Mouse (Mus musculus): ENCODE data around the gene Lpp. TPM values are rescaled to one million over a fixed set of nuclear protein-coding genes. Genes with fewer than 3 reads are reported as not detected.
A peak's percentile ranks its signal among the peaks of the same experiment; 100 is the strongest.

Lpp gene
- polyA plus RNA-seq, 1 experiment from 2014 or later = 25.9 TPM

DNA sequence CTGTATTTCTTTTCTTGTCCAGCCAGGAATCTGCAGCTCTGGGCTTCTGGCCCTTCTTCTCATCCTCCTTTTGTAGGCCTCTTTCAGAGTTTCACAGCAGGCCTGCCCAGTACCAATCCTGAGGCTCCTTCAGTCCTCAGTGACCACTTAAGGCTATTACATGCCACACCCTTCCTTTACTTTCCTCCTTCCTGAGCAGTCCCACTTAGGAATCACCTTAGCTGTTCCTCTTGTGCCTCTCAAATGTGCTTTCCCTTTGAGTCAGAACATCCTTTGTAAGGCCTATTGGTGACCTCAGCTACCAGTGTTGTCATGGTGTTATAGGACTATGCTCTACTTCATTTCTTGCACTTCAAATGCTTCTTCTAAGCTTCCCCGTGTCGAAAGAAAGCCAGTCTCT, 342.4 kb downstream of the Lpp start:
- H3K4me3 ChIP-seq = no peak overlapping the region
- 87% methylated on average over 2 of the region's 2 CpGs for WGBS
- ATAC-seq (ENCODE audit: low FRiP score) = no peak

DNA sequence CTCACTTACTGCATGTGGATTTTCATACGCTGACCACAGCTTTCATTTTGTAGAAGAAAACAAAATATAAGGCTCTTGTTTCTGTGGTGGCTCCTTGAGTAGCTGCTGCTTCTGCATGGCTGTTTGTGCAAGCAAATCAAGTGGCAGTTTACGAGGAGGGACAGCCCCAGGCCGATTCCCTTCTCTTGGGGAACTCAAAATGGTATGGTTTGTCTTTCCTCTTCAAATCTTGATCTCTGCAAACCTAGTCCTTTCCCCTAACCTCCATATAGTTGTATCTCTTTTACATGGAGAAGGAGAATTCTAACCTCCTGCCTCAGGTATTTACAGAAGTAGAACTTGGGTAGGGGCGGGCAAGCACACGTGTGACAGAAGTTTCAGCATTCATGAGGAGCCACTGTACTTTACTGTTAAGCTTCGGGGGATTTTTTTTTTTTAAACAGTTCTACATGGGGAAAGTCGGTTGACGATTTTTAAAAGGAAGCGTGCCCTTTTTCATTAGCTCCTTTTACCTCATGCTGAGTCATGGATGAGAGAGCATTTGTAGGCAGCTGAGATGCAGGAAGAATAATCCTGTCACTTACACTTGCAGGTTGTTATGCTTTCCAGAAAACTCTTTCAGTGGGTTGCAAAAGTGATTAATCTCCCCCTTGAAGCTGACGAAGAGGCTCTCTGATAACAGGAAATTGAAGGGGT, 344.2 kb downstream of the Lpp start:
- no peak for ATAC-seq (ENCODE audit: low FRiP score)

More for the DNA sequence above, 342.4 kb downstream of the Lpp start:
- H3K4me2 ChIP-seq (replicated peaks) = no peak overlapping the region
- H3K27me3 ChIP-seq = no peaks in the 10 kb centered on the region
- no peaks in the 10 kb centered on the region for H3K36me3 ChIP-seq
- H3K9me3 ChIP-seq (replicated peaks) = no peaks in the 10 kb centered on the region
- H3K27ac ChIP-seq = no peak overlapping the region
- no peak overlapping the region for H3K9ac ChIP-seq
- peaks cover 6% of the 10 kb centered on the region; the same call in 1 of the 2 replicates for H3K4me1 ChIP-seq

DNA sequence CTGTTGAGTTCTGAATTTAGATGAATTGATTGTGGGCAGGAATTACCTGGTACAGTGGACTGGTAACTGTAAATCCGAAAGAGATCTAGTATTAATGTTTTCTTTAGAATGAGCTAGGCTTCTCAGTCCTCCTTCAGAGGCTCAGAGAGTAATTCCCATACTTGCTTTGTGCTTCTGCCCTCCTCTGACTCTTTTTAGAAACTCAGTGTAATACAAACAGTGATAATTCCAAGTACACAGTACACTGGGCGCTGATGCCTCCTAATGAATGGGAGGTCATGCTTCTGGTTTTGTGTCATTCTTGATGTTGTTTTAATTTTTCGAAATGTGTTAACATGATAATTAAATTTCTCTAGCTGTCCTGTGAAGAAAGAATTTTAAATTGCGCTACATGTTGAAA, 347.4 kb downstream of the Lpp start:
- no peak overlapping the region for H3K9ac ChIP-seq
- H3K9me3 ChIP-seq (replicated peaks) = no peaks in the 10 kb centered on the region
- H3K36me3 ChIP-seq = no peaks in the 10 kb centered on the region
- no peak overlapping the region for H3K27ac ChIP-seq
- no peak for ATAC-seq (ENCODE audit: low FRiP score)
- H3K4me3 ChIP-seq = no peak overlapping the region
- H3K4me2 ChIP-seq (replicated peaks) = no peak overlapping the region
- H3K27me3 ChIP-seq = no peaks in the 10 kb centered on the region
- 91% methylated on average over 4 of the region's 4 CpGs for WGBS
- H3K4me1 ChIP-seq = peaks cover 6% of the 10 kb centered on the region; the same call in 1 of the 2 replicates

More for the DNA sequence above, 344.2 kb downstream of the Lpp start:
- no peak overlapping the region for H3K27ac ChIP-seq
- no peaks in the 10 kb centered on the region for H3K9me3 ChIP-seq (replicated peaks)
- H3K9ac ChIP-seq = no peak overlapping the region
- H3K4me2 ChIP-seq (replicated peaks) = no peak overlapping the region
- no peaks in the 10 kb centered on the region for H3K27me3 ChIP-seq
- WGBS = 62% methylated on average over 10 of the region's 10 CpGs
- no peaks in the 10 kb centered on the region for H3K36me3 ChIP-seq
- peaks cover 6% of the 10 kb centered on the region; the same call in 1 of the 2 replicates for H3K4me1 ChIP-seq
- H3K4me3 ChIP-seq = no peak overlapping the region

DNA sequence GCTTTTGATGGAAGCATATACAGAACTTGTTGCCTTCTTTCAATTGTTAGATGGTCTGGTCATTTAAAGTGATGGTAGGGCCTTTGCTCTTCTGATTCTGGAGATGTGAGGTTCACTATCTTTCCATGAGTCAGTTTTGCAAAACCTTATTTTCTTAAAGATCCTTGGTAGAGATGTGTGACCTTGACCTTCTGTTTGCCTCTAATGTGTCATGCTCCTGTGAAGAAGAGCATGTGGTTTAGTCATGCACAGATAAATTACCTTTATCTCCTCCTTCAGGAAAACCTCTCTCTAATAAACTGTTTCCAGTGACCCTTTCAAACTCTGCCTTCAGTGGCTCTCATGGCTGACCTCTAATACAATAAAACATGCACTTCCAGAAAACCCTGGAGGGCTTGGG, 356.5 kb downstream of the Lpp start:
- ATAC-seq (ENCODE audit: low FRiP score) = no peak
- no peak overlapping the region for H3K4me2 ChIP-seq (replicated peaks)
- H3K4me1 ChIP-seq = no peaks in the 10 kb centered on the region
- H3K4me3 ChIP-seq = no peak overlapping the region
- no peaks in the 10 kb centered on the region for H3K36me3 ChIP-seq
- no peak overlapping the region for H3K27ac ChIP-seq
- H3K9ac ChIP-seq = no peak overlapping the region
- H3K27me3 ChIP-seq = no peaks in the 10 kb centered on the region
- H3K9me3 ChIP-seq (replicated peaks) = no peaks in the 10 kb centered on the region

DNA sequence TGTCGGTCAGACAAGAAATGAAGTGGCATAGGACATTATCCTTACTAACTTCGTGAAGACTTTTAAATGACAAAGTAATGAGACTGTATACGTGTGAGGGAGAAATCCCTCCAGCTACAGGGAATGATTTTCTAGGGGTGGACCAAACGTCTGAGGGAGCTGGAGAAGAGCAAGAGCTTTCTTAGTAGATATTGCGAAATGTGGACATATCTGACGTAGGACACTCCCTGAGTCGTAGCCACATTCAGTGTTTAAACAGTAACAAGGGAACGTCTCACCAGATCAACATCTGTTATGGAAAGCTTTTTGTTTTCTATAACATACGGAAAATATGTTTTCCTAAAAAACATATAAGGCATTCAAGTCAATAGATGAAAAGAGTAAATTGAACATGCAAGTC, 362.8 kb downstream of the Lpp start:
- no peak overlapping the region for H3K27ac ChIP-seq
- H3K27me3 ChIP-seq = no peaks in the 10 kb centered on the region
- H3K36me3 ChIP-seq = no peaks in the 10 kb centered on the region
- no peak for ATAC-seq (ENCODE audit: low FRiP score)
- no peak overlapping the region for H3K9ac ChIP-seq
- no peak overlapping the region for H3K4me2 ChIP-seq (replicated peaks)
- no peak overlapping the region for H3K4me3 ChIP-seq
- no peaks in the 10 kb centered on the region for H3K9me3 ChIP-seq (replicated peaks)
- WGBS = 91% methylated on average over 9 of the region's 9 CpGs
- no peaks in the 10 kb centered on the region for H3K4me1 ChIP-seq

DNA sequence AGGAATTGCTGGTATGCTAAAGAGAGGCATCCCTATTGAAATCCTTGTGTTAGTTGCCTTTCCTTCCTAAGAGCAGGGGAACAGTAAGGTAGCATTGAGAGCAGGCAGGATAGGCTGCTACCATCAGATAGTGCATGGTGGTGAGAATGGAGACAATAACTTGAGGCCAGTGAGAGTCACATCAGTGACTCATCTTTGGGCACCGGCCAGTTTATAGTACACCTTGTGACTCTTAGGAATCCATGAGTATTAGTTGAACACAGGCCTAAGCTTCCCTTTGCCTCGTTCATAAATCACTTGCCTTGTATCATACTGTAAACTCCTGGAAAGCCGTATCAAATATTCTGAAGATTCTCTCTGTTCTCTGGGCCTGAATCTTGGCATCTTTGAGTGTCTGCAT, 372.7 kb downstream of the Lpp start:
- ATAC-seq (ENCODE audit: low FRiP score) = no peak
- 94% methylated on average over 3 of the region's 3 CpGs for WGBS
- Histone ChIP-seq H3K4me3 (no peak overlapping the region), H3K9me3 (replicated peaks) (no peaks in the 10 kb centered on the region), H3K4me2 (replicated peaks) (no peak overlapping the region), H3K4me1 (no peaks in the 10 kb centered on the region), H3K27me3 (no peaks in the 10 kb centered on the region), H3K36me3 (peaks cover 2% of the 10 kb centered on the region; the same call in 1 of the 2 replicates), H3K27ac (no peak overlapping the region), H3K9ac (no peak overlapping the region)

DNA sequence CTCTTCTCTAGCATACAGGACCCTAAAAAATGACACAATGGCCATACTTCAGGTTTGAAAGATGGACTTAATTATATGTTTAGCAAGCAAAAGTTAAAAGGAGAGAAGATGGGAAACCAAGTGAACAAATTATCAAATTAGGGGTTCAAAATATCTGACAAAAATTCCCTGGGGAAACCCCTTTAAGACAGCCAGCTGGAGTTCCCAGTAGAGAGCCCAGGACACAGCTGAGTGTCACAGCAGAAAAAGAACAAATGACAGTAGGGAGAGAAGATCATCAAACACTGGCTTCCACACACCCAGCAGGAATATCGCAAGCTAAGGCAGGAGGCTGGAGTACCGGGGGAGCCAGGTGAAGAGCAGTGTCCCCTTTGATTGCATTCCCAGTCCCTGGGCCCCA, 373.3 kb downstream of the Lpp start:
- ATAC-seq (ENCODE audit: low FRiP score) = no peak
- H3K4me3 ChIP-seq = no peak overlapping the region
- H3K9me3 ChIP-seq (replicated peaks) = no peaks in the 10 kb centered on the region
- no peak overlapping the region for H3K9ac ChIP-seq
- H3K4me1 ChIP-seq = no peaks in the 10 kb centered on the region
- H3K27ac ChIP-seq = no peak overlapping the region
- WGBS = 64% methylated on average over 2 of the region's 2 CpGs
- H3K4me2 ChIP-seq (replicated peaks) = no peak overlapping the region
- H3K27me3 ChIP-seq = no peaks in the 10 kb centered on the region
- peaks cover 2% of the 10 kb centered on the region; the same call in 1 of the 2 replicates for H3K36me3 ChIP-seq

DNA sequence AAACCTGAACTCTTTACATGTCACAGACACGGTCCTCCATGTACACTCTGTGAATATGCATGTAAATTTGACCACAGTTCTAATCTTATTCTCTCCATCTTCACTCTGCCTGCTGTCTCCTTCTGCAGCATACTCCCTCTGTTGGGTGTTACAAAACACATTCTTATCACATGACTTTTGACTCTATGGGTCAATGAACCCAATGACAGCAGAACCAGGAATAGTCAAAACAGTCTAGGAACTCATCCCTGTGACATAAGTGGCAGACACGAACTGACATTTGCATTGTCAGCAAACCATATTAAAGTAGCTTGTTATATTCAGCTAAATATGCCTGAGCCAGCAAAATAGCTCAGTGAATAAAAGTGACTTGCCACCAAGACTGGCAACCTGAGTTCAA, 383.7 kb downstream of the Lpp start:
- H3K9me3 ChIP-seq (replicated peaks) = no peaks in the 10 kb centered on the region
- WGBS = 93% methylated on average over 2 of the region's 2 CpGs
- no peak overlapping the region for H3K4me2 ChIP-seq (replicated peaks)
- H3K27me3 ChIP-seq = no peaks in the 10 kb centered on the region
- no peak overlapping the region for H3K27ac ChIP-seq
- H3K4me1 ChIP-seq = peaks cover 9% of the 10 kb centered on the region; the same call in 1 of the 2 replicates
- ATAC-seq (ENCODE audit: low FRiP score) = no peak
- no peaks in the 10 kb centered on the region for H3K36me3 ChIP-seq
- H3K4me3 ChIP-seq = no peak overlapping the region
- no peak overlapping the region for H3K9ac ChIP-seq

DNA sequence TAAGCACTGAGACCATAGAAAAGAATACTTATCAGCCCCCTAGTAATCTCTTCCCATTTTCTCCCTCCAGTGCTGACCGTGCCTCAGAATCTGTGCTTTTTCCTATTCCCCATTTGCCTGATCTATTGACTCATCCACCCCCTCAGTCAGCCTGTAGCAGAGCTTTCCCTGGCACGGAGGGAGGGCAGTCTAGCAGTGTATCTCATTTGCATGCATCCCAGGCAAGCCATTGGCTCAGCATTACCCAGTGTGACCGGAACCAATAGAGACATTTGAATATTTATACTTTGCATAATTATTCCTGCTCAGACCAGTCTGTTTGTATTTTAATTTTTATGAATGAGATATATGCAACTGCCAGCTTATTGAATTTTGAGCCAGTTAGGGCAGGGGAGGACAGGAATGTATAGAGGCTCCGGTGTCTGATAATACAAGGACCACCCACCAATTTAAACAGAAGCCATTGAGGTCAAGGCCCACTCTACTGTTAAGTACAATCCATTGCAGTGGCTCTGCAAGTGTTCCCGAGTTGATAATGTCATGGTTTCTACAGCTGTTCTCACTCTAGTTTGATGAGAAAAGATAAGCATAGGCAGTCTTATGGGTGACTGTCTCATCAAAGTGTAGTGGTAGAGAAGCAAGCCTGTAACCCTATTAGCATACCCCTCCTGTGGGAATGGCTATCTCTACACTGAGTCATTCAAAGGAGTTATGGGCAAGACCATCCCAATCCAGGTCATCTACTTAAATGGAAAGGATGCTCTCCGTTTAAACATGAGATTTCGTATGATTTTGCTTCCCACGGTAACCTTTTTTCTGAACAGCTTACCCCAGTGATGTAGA, 385.3 kb downstream of the Lpp start:
- WGBS = 61% methylated on average over 8 of the region's 8 CpGs
- ATAC-seq (ENCODE audit: low FRiP score) = peak; percentile 97

DNA sequence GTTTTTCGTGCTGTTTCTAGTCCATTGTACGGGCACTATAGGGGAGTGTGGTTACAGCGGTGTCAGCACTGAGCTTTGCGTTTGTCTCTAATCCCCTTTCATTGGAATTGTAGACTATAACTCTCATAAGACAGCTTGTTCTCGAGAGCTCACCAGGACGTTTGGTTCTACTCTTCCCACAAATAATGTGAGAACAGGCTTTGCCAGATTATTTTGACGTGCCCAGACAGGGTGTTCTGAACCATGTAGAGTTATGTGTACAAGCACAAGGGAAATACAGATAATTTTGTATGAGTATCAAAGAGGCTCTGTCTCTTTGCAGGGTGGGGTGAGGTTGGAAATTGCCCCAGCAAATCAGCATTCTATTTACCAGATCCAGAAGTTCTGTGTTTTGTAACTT, 387.2 kb downstream of the Lpp start:
- WGBS = 79% methylated on average over 7 of the region's 7 CpGs
- Histone ChIP-seq H3K9me3 (replicated peaks) (no peaks in the 10 kb centered on the region), H3K4me2 (replicated peaks) (no peak overlapping the region), H3K36me3 (no peaks in the 10 kb centered on the region), H3K27ac (no peak overlapping the region), H3K4me1 (peaks cover 9% of the 10 kb centered on the region; the same call in 1 of the 2 replicates), H3K4me3 (no peak overlapping the region), H3K9ac (no peak overlapping the region), H3K27me3 (no peaks in the 10 kb centered on the region)
- ATAC-seq (ENCODE audit: low FRiP score) = no peak

More for the DNA sequence above, 385.3 kb downstream of the Lpp start:
- Histone ChIP-seq H3K36me3 (no peaks in the 10 kb centered on the region), H3K27ac (no peak overlapping the region), H3K4me3 (no peak overlapping the region), H3K4me1 (peaks cover 9% of the 10 kb centered on the region; the same call in 1 of the 2 replicates), H3K4me2 (replicated peaks) (no peak overlapping the region), H3K9ac (no peak overlapping the region), H3K27me3 (no peaks in the 10 kb centered on the region), H3K9me3 (replicated peaks) (no peaks in the 10 kb centered on the region)

DNA sequence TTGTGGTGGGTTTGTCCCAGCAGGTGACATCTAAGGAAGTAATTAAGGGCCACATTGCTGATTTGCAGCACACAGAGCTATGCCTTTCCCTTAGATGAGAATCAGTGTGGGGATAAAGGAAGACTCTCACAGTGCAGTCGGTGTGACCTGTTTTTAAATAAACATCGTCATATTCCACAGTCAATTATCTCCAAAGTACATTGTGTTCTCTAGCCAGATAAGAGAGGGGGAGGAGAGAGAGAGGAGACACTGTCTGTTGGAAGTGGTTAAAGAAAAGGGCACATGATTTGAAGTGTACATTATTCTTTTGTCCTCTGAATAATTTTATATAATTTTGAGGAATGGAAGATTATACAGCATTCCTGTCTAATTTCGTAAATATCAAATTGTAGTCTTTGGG, 388.6 kb downstream of the Lpp start:
- ATAC-seq (ENCODE audit: low FRiP score) = no peak
- Histone ChIP-seq H3K36me3 (no peaks in the 10 kb centered on the region), H3K27ac (no peak overlapping the region), H3K4me2 (replicated peaks) (no peak overlapping the region), H3K9me3 (replicated peaks) (no peaks in the 10 kb centered on the region), H3K4me3 (no peak overlapping the region), H3K27me3 (no peaks in the 10 kb centered on the region), H3K4me1 (peaks cover 9% of the 10 kb centered on the region; the same call in 1 of the 2 replicates), H3K9ac (no peak overlapping the region)
- 81% methylated on average over 3 of the region's 3 CpGs for WGBS

DNA sequence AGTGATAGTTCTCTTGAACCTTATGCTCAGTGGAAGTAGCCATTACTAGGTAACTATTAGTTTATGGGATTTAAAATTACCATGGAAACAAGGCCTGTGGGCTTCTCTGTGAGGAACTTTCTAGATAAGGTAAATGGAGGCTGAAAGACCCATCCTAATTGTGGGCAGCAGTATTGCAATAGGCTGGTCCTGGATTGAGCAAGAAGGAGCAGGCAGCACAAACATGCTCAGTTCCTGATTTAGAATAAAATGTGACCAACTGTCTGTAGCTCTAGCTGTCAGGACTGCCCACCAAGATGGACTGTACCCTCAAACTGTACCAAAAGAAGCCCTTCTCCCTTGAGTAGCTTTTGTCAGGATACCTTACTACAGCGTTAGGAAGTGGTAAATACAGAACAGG, 392.3 kb downstream of the Lpp start:
- Histone ChIP-seq H3K27me3 (no peaks in the 10 kb centered on the region), H3K4me3 (no peak overlapping the region), H3K9me3 (replicated peaks) (no peaks in the 10 kb centered on the region), H3K9ac (no peak overlapping the region), H3K4me2 (replicated peaks) (no peak overlapping the region), H3K36me3 (no peaks in the 10 kb centered on the region), H3K27ac (no peak overlapping the region), H3K4me1 (no peaks in the 10 kb centered on the region)
- WGBS = 88% methylated on average over 1 of the region's 1 CpGs
- ATAC-seq (ENCODE audit: low FRiP score) = no peak
